Mouse (Mus musculus) hindbrain, embryonic 16.5 days (tissue): ENCODE results near the gene Poln. TPM values are rescaled to one million over a fixed set of nuclear protein-coding genes. Genes with fewer than 3 reads are reported as not detected.

Experiments used
- ATAC-seq: fragments of 200-750 bp; cut with Nextera tagmentation; 2 replicates; pipeline ENCODE4 v1.8.0; 2017; ENCODE audit warnings: moderate TSS enrichment, moderate library complexity
- H3K27ac ChIP-seq: fragments of 300-500 bp; sonication (generic); 2 replicates; pipeline ENCODE4 v1.5.1; 2014; ENCODE audit warnings: low read depth, mild to moderate bottlenecking, control low read depth, low read length, moderate library complexity
- H3K27me3 ChIP-seq: fragments of 300-500 bp; sonication (generic); replicated peaks from 2 replicates; pipeline ENCODE4 v1.6.1; 2014; ENCODE audit warnings: low read length; ENCODE audit not compliant: control insufficient read depth, insufficient read depth
- H3K36me3 ChIP-seq: fragments of 300-500 bp; sonication (generic); 2 replicates; pipeline ENCODE4 v1.6.1; 2014; ENCODE audit warnings: mild to moderate bottlenecking, low read length, moderate library complexity, mixed read lengths; ENCODE audit not compliant: control insufficient read depth, insufficient read depth
- H3K4me1 ChIP-seq: fragments of 300-500 bp; sonication (generic); 2 replicates; pipeline ENCODE4 v1.6.1; 2014; ENCODE audit warnings: low read depth, low read length; ENCODE audit not compliant: control insufficient read depth, insufficient read depth
- H3K4me2 ChIP-seq: fragments of 300-500 bp; sonication (generic); 2 replicates; pipeline ENCODE4 v1.6.1; 2014; ENCODE audit warnings: mild to moderate bottlenecking, low read length, control low read depth, moderate library complexity
- H3K4me3 ChIP-seq: fragments of 300-500 bp; sonication (generic); 2 replicates; pipeline ENCODE4 v1.5.1; 2014; ENCODE audit warnings: mild to moderate bottlenecking, low read length, control low read depth, moderate library complexity
- H3K9ac ChIP-seq: fragments of 300-500 bp; sonication (generic); 2 replicates; pipeline ENCODE4 v1.6.1; 2014; ENCODE audit warnings: low read depth, mild to moderate bottlenecking, control low read depth, low read length, moderate library complexity
- H3K9me3 ChIP-seq: fragments of 300-500 bp; sonication (generic); 2 replicates; pipeline ENCODE4 v1.6.1; 2014; ENCODE audit warnings: mild to moderate bottlenecking, low read length, moderate library complexity; ENCODE audit not compliant: control insufficient read depth
- WGBS: fragments of 180-500 bp; shearing (Covaris S2); extraction: QIAGEN DNeasy Blood & Tissue Kit; methylation state at CpG from one replicate; pipeline ENCODE4 v1.1.7; 2014; 5-methylcytosine and 5-hydroxymethylcytosine counted together
- polyA plus RNA-seq: library from polyadenylated mRNA; unstranded; fragments of >200 nt; fragmentation: Nextera tagmentation; extraction: Ambion mirVana; gene quantifications from 2 replicates; pipeline ENCODE4 v1.2.1, GENCODE M21; 2015

Poln gene
- polyA plus RNA-seq = 0.20 and 0.52 TPM in 2 replicates

GRCm38 (mm10) chr5:34168950-34169891, at the start of gene Poln, which contains the start of gene Haus3:
Gene Poln, minus strand, starts transcription at chr5:34169448.
Gene Haus3, minus strand, starts transcription at chr5:34169527.
- Histone ChIP-seq H3K4me2 (peak within 1 kb of the TSS; percentile 80), H3K27ac (peak within 1 kb of the TSS; percentile 89), H3K36me3 (peaks cover 3% of the 10 kb centered on the region; the same call in 1 of the 2 replicates), H3K4me1 (peaks cover 7% of the 10 kb centered on the region), H3K27me3 (no peaks in the 10 kb centered on the region), H3K9ac (peak within 1 kb of the TSS; percentile 89), H3K4me3 (peak within 1 kb of the TSS; percentile 75), H3K9me3 (no peaks in the 10 kb centered on the region)
- ATAC-seq = peak; percentile 100
- WGBS = under 1% methylated on average over 57 of the region's 57 CpGs

GRCm38 (mm10) chr5:34218672-34219071, 49.4 kb upstream of the Poln start:
- H3K4me1 ChIP-seq = no peaks in the 10 kb centered on the region
- no peaks in the 10 kb centered on the region for H3K36me3 ChIP-seq
- H3K27me3 ChIP-seq = no peaks in the 10 kb centered on the region
- H3K4me2 ChIP-seq = no peak overlapping the region
- no peak overlapping the region for H3K9ac ChIP-seq
- 85% methylated on average over 5 of the region's 5 CpGs for WGBS
- no peak overlapping the region for H3K4me3 ChIP-seq
- H3K9me3 ChIP-seq = no peaks in the 10 kb centered on the region
- no peak for ATAC-seq
- H3K27ac ChIP-seq = no peak overlapping the region

GRCm38 (mm10) chr5:34217756-34218155, 48.5 kb upstream of the Poln start:
- no peaks in the 10 kb centered on the region for H3K27me3 ChIP-seq
- no peaks in the 10 kb centered on the region for H3K4me1 ChIP-seq
- no peak for ATAC-seq
- no peak overlapping the region for H3K27ac ChIP-seq
- WGBS = 63% methylated on average over 9 of the region's 9 CpGs
- H3K9ac ChIP-seq = no peak overlapping the region
- H3K4me3 ChIP-seq = no peak overlapping the region
- H3K36me3 ChIP-seq = no peaks in the 10 kb centered on the region
- H3K4me2 ChIP-seq = no peak overlapping the region
- no peaks in the 10 kb centered on the region for H3K9me3 ChIP-seq

- no peaks in the 10 kb centered on the region for H3K4me1 ChIP-seq
- WGBS = 83% methylated on average over 7 of the region's 7 CpGs
- H3K36me3 ChIP-seq = no peaks in the 10 kb centered on the region
- H3K27ac ChIP-seq = no peak overlapping the region
- H3K27me3 ChIP-seq = no peaks in the 10 kb centered on the region
- no peak overlapping the region for H3K4me3 ChIP-seq
- ATAC-seq = no peak
- no peaks in the 10 kb centered on the region for H3K9me3 ChIP-seq
- H3K4me2 ChIP-seq = no peak overlapping the region
- no peak overlapping the region for H3K9ac ChIP-seq
Measured at GRCm38 (mm10) chr5:34216025-34216424, 46.8 kb upstream of the Poln start.

GRCm38 (mm10) chr5:34213659-34214058, 44.4 kb upstream of the Poln start:
- no peaks in the 10 kb centered on the region for H3K4me1 ChIP-seq
- no peak overlapping the region for H3K9ac ChIP-seq
- H3K27me3 ChIP-seq = no peaks in the 10 kb centered on the region
- no peak overlapping the region for H3K27ac ChIP-seq
- H3K4me3 ChIP-seq = no peak overlapping the region
- no peaks in the 10 kb centered on the region for H3K9me3 ChIP-seq
- no peaks in the 10 kb centered on the region for H3K36me3 ChIP-seq
- ATAC-seq = no peak
- WGBS = 76% methylated on average over 8 of the region's 8 CpGs
- H3K4me2 ChIP-seq = no peak overlapping the region

- WGBS = 0% methylated on average over 1 of the region's 1 CpGs
- Histone ChIP-seq H3K4me3 (no peak overlapping the region), H3K27ac (no peak overlapping the region), H3K4me1 (no peaks in the 10 kb centered on the region), H3K27me3 (no peaks in the 10 kb centered on the region), H3K9me3 (no peaks in the 10 kb centered on the region), H3K36me3 (no peaks in the 10 kb centered on the region), H3K9ac (no peak overlapping the region), H3K4me2 (no peak overlapping the region)
- ATAC-seq = peak; percentile 50
Measured at GRCm38 (mm10) chr5:34210279-34210678, 41.0 kb upstream of the Poln start.

GRCm38 (mm10) chr5:34207503-34207902, 38.3 kb upstream of the Poln start:
- H3K36me3 ChIP-seq = no peaks in the 10 kb centered on the region
- H3K4me1 ChIP-seq = no peaks in the 10 kb centered on the region
- H3K9me3 ChIP-seq = no peaks in the 10 kb centered on the region
- ATAC-seq = no peak
- H3K27ac ChIP-seq = no peak overlapping the region
- 63% methylated on average over 3 of the region's 3 CpGs for WGBS
- H3K27me3 ChIP-seq = no peaks in the 10 kb centered on the region
- no peak overlapping the region for H3K9ac ChIP-seq
- no peak overlapping the region for H3K4me2 ChIP-seq
- no peak overlapping the region for H3K4me3 ChIP-seq

- H3K27ac ChIP-seq = no peak overlapping the region
- no peak for ATAC-seq
- WGBS = 65% methylated on average over 2 of the region's 2 CpGs
- H3K36me3 ChIP-seq = no peaks in the 10 kb centered on the region
- H3K27me3 ChIP-seq = no peaks in the 10 kb centered on the region
- no peaks in the 10 kb centered on the region for H3K4me1 ChIP-seq
- no peak overlapping the region for H3K9ac ChIP-seq
- H3K9me3 ChIP-seq = no peaks in the 10 kb centered on the region
- H3K4me3 ChIP-seq = no peak overlapping the region
- no peak overlapping the region for H3K4me2 ChIP-seq
Measured at GRCm38 (mm10) chr5:34205788-34206187, 36.5 kb upstream of the Poln start.

- no peaks in the 10 kb centered on the region for H3K36me3 ChIP-seq
- WGBS = 83% methylated on average over 2 of the region's 2 CpGs
- H3K27ac ChIP-seq = no peak overlapping the region
- no peak for ATAC-seq
- H3K4me1 ChIP-seq = no peaks in the 10 kb centered on the region
- H3K4me3 ChIP-seq = no peak overlapping the region
- H3K27me3 ChIP-seq = no peaks in the 10 kb centered on the region
- no peak overlapping the region for H3K9ac ChIP-seq
- no peak overlapping the region for H3K4me2 ChIP-seq
- H3K9me3 ChIP-seq = no peaks in the 10 kb centered on the region
Measured at GRCm38 (mm10) chr5:34204911-34205310, 35.7 kb upstream of the Poln start.
